Mouse (Mus musculus): Measurements from ENCODE around the gene Zfp764. TPM values are rescaled to one million over a fixed set of nuclear protein-coding genes. Genes with fewer than 3 reads are reported as not detected.
A peak's percentile ranks its signal among the peaks of the same experiment; 100 is the strongest.
"Not testable (repeated sequence)": the region's sequence is repeated elsewhere in the genome, so short reads cannot be mapped to it uniquely, and the experiment has no call there.

Gene Zfp764
- total RNA-seq (2015; ENCODE audit: low replicate concordance) (0.19 and 3.6 TPM in 2 replicates), total RNA-seq (2017; ENCODE audit: low replicate concordance) (2.5 TPM in 1 of 2 replicates, not detected in the other)

GRCm38 (mm10) chr7:127406002-127406987, at the start of gene Zfp764:
Zfp764 (minus strand) TSS chr7:127406822.
- peak; percentile 76 for ATAC-seq (replicated peaks; ENCODE audit: low FRiP score, poor library complexity, severe bottlenecking)

- ATAC-seq (replicated peaks; ENCODE audit: low FRiP score, poor library complexity, severe bottlenecking): no peak
These were observed 48.3 kb upstream of the Zfp764 start for GRCm38 (mm10) chr7:127454905-127455304.

GRCm38 (mm10) chr7:127453056-127453455, 46.4 kb upstream of the Zfp764 start:
- no peak for ATAC-seq (replicated peaks; ENCODE audit: low FRiP score, poor library complexity, severe bottlenecking)

GRCm38 (mm10) chr7:127449966-127450365, 43.3 kb upstream of the Zfp764 start:
- ATAC-seq (replicated peaks; ENCODE audit: low FRiP score, poor library complexity, severe bottlenecking): no peak

GRCm38 (mm10) chr7:127448521-127449300, 42.1 kb upstream of the Zfp764 start, which contains the start of gene Zfp689:
Zfp689 (minus strand) TSS chr7:127449158.
- ATAC-seq (replicated peaks; ENCODE audit: low FRiP score, poor library complexity, severe bottlenecking): peak; percentile 91

GRCm38 (mm10) chr7:127443976-127444375, 37.4 kb upstream of the Zfp764 start:
- no peak for ATAC-seq (replicated peaks; ENCODE audit: low FRiP score, poor library complexity, severe bottlenecking)

- ATAC-seq (replicated peaks; ENCODE audit: low FRiP score, poor library complexity, severe bottlenecking): no peak; the same call in 1 of the 2 replicates
These were observed 31.1 kb upstream of the Zfp764 start for GRCm38 (mm10) chr7:127437724-127438123.

GRCm38 (mm10) chr7:127435206-127435605, 28.6 kb upstream of the Zfp764 start:
- ATAC-seq (replicated peaks; ENCODE audit: low FRiP score, poor library complexity, severe bottlenecking): no peak

- no peak for ATAC-seq (replicated peaks; ENCODE audit: low FRiP score, poor library complexity, severe bottlenecking)
These were observed 19.7 kb upstream of the Zfp764 start for GRCm38 (mm10) chr7:127426354-127426753.

- no peak for ATAC-seq (replicated peaks; ENCODE audit: low FRiP score, poor library complexity, severe bottlenecking)
These were observed 19.3 kb upstream of the Zfp764 start for GRCm38 (mm10) chr7:127425911-127426310.

- no peak for ATAC-seq (replicated peaks; ENCODE audit: low FRiP score, poor library complexity, severe bottlenecking)
These were observed 18.7 kb upstream of the Zfp764 start for GRCm38 (mm10) chr7:127425291-127425690.

GRCm38 (mm10) chr7:127422247-127422646, 15.6 kb upstream of the Zfp764 start:
- ATAC-seq (replicated peaks; ENCODE audit: low FRiP score, poor library complexity, severe bottlenecking): peak; percentile 75

GRCm38 (mm10) chr7:127421388-127422191, 15.0 kb upstream of the Zfp764 start, which contains the start of gene Zfp688:
Zfp688 (minus strand) TSS chr7:127422068.
- ATAC-seq (replicated peaks; ENCODE audit: low FRiP score, poor library complexity, severe bottlenecking): peak; percentile 91

GRCm38 (mm10) chr7:127411418-127411817, 4.8 kb upstream of the Zfp764 start:
- ATAC-seq (replicated peaks; ENCODE audit: low FRiP score, poor library complexity, severe bottlenecking): no peak

GRCm38 (mm10) chr7:127404101-127404500, 2.5 kb downstream of the Zfp764 start:
- ATAC-seq (replicated peaks; ENCODE audit: low FRiP score, poor library complexity, severe bottlenecking): not testable (repeated sequence)

- no peak for ATAC-seq (replicated peaks; ENCODE audit: low FRiP score, poor library complexity, severe bottlenecking)
These were observed 3.6 kb downstream of the Zfp764 start for GRCm38 (mm10) chr7:127402980-127403379.

- no peak for ATAC-seq (replicated peaks; ENCODE audit: low FRiP score, poor library complexity, severe bottlenecking)
These were observed 6.3 kb downstream of the Zfp764 start for GRCm38 (mm10) chr7:127400355-127400754.

GRCm38 (mm10) chr7:127393944-127394333, 12.7 kb downstream of the Zfp764 start:
- ATAC-seq (replicated peaks; ENCODE audit: low FRiP score, poor library complexity, severe bottlenecking): no peak

GRCm38 (mm10) chr7:127393157-127393943, 13.3 kb downstream of the Zfp764 start, which contains the start of gene E430018J23Rik:
E430018J23Rik (minus strand) TSS chr7:127393629.
- peak; percentile 70 for ATAC-seq (replicated peaks; ENCODE audit: low FRiP score, poor library complexity, severe bottlenecking)

Data from erythroblast, adult 5-6 weeks (primary cell).